Mouse (Mus musculus) testis, adult 2 months (tissue): Measurements from ENCODE around the gene Tlcd1. TPM values are rescaled to one million over a fixed set of nuclear protein-coding genes. Genes with fewer than 3 reads are reported as not detected.

Experiments used
- H3K27ac ChIP-seq: fragments of 200-500 bp; 2 replicates; pipeline ENCODE4 v1.5.1; 2012; ENCODE audit warnings: low read depth, low read length; ENCODE audit not compliant: control insufficient read depth, insufficient read depth
- H3K27me3 ChIP-seq: fragments of 200-500 bp; 2 replicates; pipeline ENCODE4 v1.6.1; 2012; ENCODE audit warnings: mild to moderate bottlenecking, low read length, moderate library complexity; ENCODE audit not compliant: control insufficient read depth, insufficient read depth
- H3K36me3 ChIP-seq: fragments of 200-500 bp; 2 replicates; pipeline ENCODE4 v1.6.1; 2012; ENCODE audit warnings: mild to moderate bottlenecking, low read length; ENCODE audit not compliant: control insufficient read depth, insufficient read depth
- H3K4me1 ChIP-seq: fragments of 200-500 bp; 2 replicates; pipeline ENCODE4 v1.6.1; 2012; ENCODE audit warnings: low read length; ENCODE audit not compliant: control insufficient read depth, insufficient read depth
- H3K4me3 ChIP-seq: fragments of 200-500 bp; 2 replicates; pipeline ENCODE4 v1.5.1; 2012; ENCODE audit warnings: low read depth, mild to moderate bottlenecking, low read length, moderate library complexity, mixed read lengths; ENCODE audit not compliant: control insufficient read depth
- CTCF ChIP-seq: fragments of 200-500 bp; IDR thresholded peaks from 2 replicates; pipeline ENCODE4 v1.5.1; 2012; ENCODE audit warnings: low read depth, mild to moderate bottlenecking, inconsistent platforms, low read length, moderate library complexity; ENCODE audit not compliant: control insufficient read depth, insufficient read depth, insufficient replicate concordance
- POLR2A ChIP-seq: fragments of 200-500 bp; IDR thresholded peaks from 2 replicates; pipeline ENCODE4 v1.6.1; 2012; ENCODE audit warnings: low read depth, mild to moderate bottlenecking, inconsistent platforms, low read length, moderate library complexity; ENCODE audit not compliant: control insufficient read depth
- polyA plus RNA-seq: library from polyadenylated mRNA; depleted of rRNA; stranded (reverse); fragments of >200 nt; gene quantifications from 2 replicates; pipeline ENCODE4 v1.2.3, GENCODE M21; 2012

The Tlcd1 gene
- polyA plus RNA-seq, 1 experiment: 73.7 TPM

DNA sequence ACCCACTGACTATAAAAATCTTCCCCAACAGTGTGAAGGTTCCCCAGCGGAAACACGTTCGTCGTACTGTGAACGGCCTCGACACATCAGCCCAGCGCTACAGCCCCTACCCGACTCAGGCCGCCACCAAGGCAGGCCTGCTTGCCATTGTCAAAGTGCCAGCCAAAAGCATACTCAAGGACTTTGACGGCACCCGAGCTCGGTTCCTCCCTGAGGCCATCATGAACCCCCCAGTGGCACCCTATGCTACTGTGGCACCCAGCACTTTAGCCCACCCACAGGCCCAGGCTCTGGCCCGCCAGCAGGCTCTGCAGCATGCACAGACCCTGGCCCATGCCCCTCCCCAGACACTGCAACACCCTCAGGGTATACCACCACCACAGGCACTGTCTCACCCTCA is 22.7 kb upstream of the Tlcd1 start:
- Histone ChIP-seq H3K27ac (no peak overlapping the region), H3K36me3 (no peaks in the 10 kb centered on the region)
- TF ChIP-seq CTCF (no peak), POLR2A (no peak)

DNA sequence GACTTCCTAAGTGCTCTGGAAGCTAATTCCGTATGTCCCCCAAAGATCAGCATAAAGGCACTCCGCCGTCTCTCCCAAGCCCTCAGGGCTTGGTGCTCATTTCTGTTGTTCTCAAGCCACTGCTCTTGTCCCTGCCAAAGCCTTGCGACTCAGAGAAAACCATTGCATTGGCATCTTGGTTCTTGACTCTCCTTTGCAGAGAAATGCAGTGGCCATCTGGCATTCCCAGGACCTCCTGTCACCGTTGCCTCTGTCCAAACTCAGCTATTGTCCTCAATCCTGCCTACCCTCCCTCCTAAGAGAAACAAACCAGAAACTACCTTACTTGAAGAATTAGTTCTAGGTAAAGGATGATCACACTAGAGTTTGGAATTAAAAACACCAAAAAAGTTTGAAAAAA is 20.8 kb upstream of the Tlcd1 start:
- no peaks in the 10 kb centered on the region for H3K27me3 ChIP-seq
- H3K4me1 ChIP-seq: no peaks in the 10 kb centered on the region; the same call in 1 of the 2 replicates
- TF ChIP-seq POLR2A (no peak), CTCF (no peak)
- H3K27ac ChIP-seq: no peak overlapping the region
- no peaks in the 10 kb centered on the region for H3K36me3 ChIP-seq
- H3K4me3 ChIP-seq: no peak overlapping the region

More for the DNA sequence above, 22.7 kb upstream of the Tlcd1 start:
- Histone ChIP-seq H3K27me3 (no peaks in the 10 kb centered on the region), H3K4me3 (no peak overlapping the region), H3K4me1 (no peaks in the 10 kb centered on the region; the same call in 1 of the 2 replicates)

DNA sequence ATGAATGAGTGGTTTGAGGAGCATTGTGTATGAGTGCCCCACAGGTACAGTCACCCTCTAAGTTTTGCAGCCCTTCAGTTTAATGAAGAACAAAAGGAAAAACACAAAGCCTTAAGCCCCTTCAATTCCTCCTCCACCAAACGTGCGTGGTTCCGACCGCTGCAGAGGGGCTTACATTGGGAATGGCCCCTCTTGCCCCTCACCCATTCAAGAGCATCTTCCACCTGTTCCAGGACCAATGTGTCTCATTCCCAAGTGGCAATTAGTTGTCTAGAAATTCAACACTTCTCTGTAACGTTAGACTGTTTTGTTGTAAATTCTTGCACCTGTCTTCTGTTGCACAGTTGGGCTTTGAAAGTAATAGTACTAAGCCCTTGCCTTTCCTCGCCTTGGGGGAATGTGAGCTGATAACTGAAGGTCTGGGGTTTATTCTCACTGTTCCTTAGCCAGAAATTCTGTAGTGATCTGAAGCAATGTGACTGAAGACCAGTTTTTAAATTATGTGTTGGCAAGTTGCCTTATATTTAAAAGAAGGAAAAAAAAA is 20.3 kb upstream of the Tlcd1 start:
- Histone ChIP-seq H3K27ac (no peak overlapping the region), H3K27me3 (no peaks in the 10 kb centered on the region), H3K4me1 (no peaks in the 10 kb centered on the region; the same call in 1 of the 2 replicates), H3K4me3 (no peak overlapping the region), H3K36me3 (no peaks in the 10 kb centered on the region)
- TF ChIP-seq CTCF (no peak), POLR2A (no peak)

DNA sequence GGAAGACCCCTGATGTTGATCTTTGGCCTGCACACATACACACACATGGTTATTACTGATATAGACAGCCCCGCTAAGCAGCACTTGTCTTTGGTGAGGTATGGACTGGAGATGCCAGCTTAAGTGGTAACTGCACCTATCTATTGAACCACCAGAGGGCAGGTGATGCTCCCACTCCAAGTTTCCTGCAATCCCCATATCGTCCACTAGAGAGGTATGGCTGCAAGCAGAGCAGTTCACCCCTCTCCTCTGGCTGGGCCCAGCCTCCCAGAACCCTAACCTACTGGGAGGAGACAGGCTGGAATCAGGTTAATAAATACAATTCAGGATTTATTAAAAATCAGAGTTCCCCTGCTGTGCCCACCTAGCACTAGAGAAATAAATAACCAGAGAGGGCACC is 17.4 kb upstream of the Tlcd1 start:
- peak; percentile 75; the same call in 1 of the 2 replicates for TF ChIP-seq CTCF
- no peak for TF ChIP-seq POLR2A
- Histone ChIP-seq H3K4me1 (peaks cover 3% of the 10 kb centered on the region; the same call in 1 of the 2 replicates), H3K4me3 (no peak overlapping the region), H3K27me3 (no peaks in the 10 kb centered on the region), H3K36me3 (no peaks in the 10 kb centered on the region), H3K27ac (no peak overlapping the region)

DNA sequence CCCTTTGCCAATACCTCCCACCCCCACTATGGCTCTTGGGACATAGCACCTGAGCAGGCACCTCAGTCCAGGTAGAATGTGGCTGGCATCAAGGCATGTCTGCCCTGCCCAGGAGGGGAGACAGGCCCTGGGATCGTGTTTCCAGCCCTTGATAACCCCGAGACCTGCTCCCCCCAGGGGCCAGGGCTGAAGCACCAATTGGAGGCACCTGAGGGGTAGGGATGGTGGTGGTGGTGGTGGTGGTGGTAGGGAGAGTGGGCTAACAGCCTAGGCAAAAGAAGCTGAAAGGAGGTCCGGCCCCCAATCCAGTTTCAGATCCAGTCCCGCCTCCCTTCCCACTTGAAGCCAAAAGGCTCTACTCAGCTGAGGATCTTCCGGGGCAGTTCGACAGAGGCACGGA is 17.0 kb upstream of the Tlcd1 start:
- no peak overlapping the region for H3K4me3 ChIP-seq

DNA sequence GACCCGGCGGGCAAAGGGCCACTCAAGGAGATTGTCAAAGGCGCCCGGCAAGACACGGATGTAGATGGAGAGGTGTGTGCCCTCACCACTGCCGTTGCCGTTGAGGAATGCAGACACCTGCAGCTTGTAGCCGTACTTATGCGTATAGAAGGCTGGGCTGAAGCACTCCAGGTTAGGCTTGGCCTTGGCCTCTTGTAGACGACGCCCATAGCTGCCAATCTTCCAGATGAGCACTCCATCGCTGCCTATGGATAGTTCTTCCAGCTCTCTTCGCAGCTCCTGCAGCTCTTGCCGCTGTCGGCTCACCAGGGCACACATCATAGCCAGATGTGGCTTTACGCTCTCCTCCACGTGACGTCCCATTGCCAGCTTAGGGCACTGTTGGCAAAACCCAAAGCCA is 16.3 kb upstream of the Tlcd1 start:
- no peak overlapping the region for H3K27ac ChIP-seq
- TF ChIP-seq POLR2A (no peak), CTCF (no peak)
- H3K4me1 ChIP-seq: peaks cover 14% of the 10 kb centered on the region
- no peak overlapping the region for H3K4me3 ChIP-seq
- no peaks in the 10 kb centered on the region for H3K27me3 ChIP-seq
- no peaks in the 10 kb centered on the region for H3K36me3 ChIP-seq

More for the DNA sequence above, 17.0 kb upstream of the Tlcd1 start:
- TF ChIP-seq POLR2A (no peak), CTCF (no peak)
- Histone ChIP-seq H3K36me3 (no peaks in the 10 kb centered on the region), H3K27ac (no peak overlapping the region), H3K27me3 (no peaks in the 10 kb centered on the region), H3K4me1 (peaks cover 8% of the 10 kb centered on the region)

DNA sequence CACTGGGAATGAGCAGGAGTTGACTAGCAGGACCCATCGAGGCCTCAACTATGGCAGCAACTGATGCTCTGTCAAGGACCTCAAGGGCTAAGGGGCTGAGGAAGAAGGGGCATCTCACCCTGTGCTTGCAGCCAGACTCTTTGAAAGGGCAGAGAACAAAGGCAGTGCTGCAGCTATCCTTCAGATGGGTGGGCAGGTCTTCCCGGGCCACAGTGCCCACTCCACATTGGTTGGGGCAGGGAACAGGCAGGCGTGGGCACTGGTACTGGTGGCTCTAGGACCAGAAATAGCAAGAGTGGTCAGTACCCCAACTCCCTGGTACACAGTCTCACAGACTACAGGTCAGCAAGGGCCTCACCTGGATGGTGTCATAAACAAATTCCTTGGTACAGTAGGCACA is 15.8 kb upstream of the Tlcd1 start:
- no peak overlapping the region for H3K4me3 ChIP-seq
- TF ChIP-seq CTCF (no peak), POLR2A (no peak)
- no peaks in the 10 kb centered on the region for H3K36me3 ChIP-seq
- no peaks in the 10 kb centered on the region for H3K27me3 ChIP-seq
- H3K4me1 ChIP-seq: peaks cover 16% of the 10 kb centered on the region
- no peak overlapping the region for H3K27ac ChIP-seq

DNA sequence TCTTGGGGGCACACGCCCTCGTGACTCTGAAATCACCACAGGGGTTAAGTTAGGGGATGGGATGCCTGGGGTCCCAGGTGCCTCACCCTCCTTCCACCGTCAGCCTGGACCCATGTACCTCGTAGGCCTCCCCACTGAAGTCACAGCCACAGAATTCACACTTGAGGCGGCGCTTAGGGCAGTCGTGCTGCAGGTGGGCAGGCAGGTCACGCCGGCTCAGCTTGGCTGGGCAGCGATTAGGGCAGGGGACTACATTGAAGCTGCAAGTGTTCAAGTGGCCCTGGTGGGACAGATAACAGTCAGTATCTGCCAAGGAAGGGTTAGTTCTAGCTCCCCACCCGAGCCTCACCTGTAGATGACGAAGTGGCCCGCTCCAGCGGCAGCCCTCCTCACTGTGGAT is 15.3 kb upstream of the Tlcd1 start:
- TF ChIP-seq CTCF: no peak
- Histone ChIP-seq H3K27me3 (no peaks in the 10 kb centered on the region), H3K27ac (no peak overlapping the region), H3K36me3 (no peaks in the 10 kb centered on the region), H3K4me3 (no peak overlapping the region), H3K4me1 (peaks cover 21% of the 10 kb centered on the region)

DNA sequence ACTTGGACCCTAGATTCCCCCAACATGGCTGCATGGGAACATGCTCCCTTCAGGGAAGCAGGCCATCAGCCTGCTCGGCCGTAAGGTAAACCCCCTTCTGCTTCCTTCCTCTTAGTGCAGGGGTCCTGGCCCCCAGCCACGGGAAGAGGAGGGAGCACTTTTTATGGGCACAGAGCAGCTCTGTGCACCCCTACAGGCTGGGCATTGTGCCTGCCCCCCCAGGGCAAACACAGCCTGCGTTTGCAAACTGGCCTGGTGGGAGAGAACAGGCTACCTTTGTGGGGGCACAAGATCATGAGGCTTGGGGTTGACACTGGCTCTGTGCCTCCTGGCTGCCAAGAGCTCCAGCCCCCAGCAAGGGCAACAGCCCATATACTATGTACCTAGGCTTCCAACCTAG is 14.5 kb upstream of the Tlcd1 start:
- no peak overlapping the region for H3K27ac ChIP-seq
- no peaks in the 10 kb centered on the region for H3K27me3 ChIP-seq
- peaks cover 23% of the 10 kb centered on the region for H3K4me1 ChIP-seq
- H3K36me3 ChIP-seq: no peaks in the 10 kb centered on the region
- no peak overlapping the region for H3K4me3 ChIP-seq
- TF ChIP-seq POLR2A (no peak), CTCF (no peak)
